Mouse (Mus musculus): ENCODE data around the gene Lurap1l. TPM values are rescaled to one million over a fixed set of nuclear protein-coding genes. Genes with fewer than 3 reads are reported as not detected.
A peak's percentile ranks its signal among the peaks of the same experiment; 100 is the strongest.

Gene Lurap1l
- polyA plus RNA-seq (2015; fragmentation: Nextera tagmentation; extraction: Ambion mirVana) = 28.2 and 28.5 TPM in 2 replicates

DNA sequence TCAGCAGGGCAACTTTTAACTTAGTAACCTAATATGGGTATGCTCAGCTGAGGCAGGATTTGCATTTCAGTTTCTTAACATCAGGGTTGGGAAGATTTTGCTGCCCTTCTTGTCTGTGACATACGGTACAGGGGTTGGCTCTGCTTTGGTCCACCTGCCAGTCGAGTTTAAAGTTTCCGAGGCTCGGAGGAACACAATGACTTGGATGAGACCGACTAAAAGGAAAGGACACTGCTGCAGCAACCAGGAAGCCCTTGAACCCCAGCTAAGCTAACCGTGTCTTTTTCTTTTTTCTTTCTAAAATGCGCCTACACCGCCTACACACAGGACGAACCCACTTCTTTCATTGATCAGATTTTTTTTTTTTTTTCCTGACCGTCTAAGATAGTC lies at the start of gene Lurap1l:
Gene Lurap1l (plus strand): TSS at position 166 of the 390 bp plus-strand sequence.
- WGBS = under 1% methylated on average over 10 of the region's 10 CpGs
- 0 out of 2 replicates have a peak, but pooled peaks cover 11% of the 10 kb centered on the region for H3K4me1 ChIP-seq

DNA sequence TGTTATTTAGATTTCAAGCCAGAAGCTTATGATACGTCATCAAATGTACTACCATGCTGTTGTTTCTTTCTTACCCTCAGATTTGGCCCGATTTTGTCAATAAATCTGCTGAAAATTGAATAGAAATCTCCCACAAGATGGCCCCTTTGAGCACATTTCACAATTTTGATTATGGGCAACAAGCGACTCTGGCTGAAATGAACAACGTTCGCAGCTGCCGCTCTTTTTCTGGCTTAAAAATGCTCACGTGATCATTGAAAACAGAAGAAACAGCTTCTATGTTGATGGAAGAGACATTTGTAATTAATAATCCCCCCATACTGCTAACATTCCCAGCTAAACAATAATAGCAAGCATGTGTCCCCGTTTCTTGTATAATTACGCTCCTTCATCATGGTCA lies 47.5 kb upstream of the Lurap1l start:
- ATAC-seq (ENCODE audit: borderline replicate concordance, extremely low read depth, low FRiP score, low TSS enrichment) = no peak
- Histone ChIP-seq H3K4me2 (no peak overlapping the region), H3K27me3 (no peaks in the 10 kb centered on the region), H3K36me3 (no peaks in the 10 kb centered on the region), H3K27ac (no peak overlapping the region), H3K4me1 (peaks cover 6% of the 10 kb centered on the region; the same call in 1 of the 2 replicates), H3K9me3 (no peaks in the 10 kb centered on the region), H3K4me3 (no peak overlapping the region), H3K9ac (no peak overlapping the region)
- 82% methylated on average over 9 of the region's 9 CpGs for WGBS

More for the DNA sequence above, at the start of gene Lurap1l:
- Histone ChIP-seq H3K27ac (peak within 1 kb of the TSS; percentile 94), H3K36me3 (no peaks in the 10 kb centered on the region), H3K27me3 (no peaks in the 10 kb centered on the region), H3K4me3 (peak within 1 kb of the TSS; percentile 81), H3K9me3 (no peaks in the 10 kb centered on the region), H3K9ac (peak within 1 kb of the TSS; percentile 79), H3K4me2 (peak within 1 kb of the TSS; percentile 89)
- no peak for ATAC-seq (ENCODE audit: borderline replicate concordance, extremely low read depth, low FRiP score, low TSS enrichment)

DNA sequence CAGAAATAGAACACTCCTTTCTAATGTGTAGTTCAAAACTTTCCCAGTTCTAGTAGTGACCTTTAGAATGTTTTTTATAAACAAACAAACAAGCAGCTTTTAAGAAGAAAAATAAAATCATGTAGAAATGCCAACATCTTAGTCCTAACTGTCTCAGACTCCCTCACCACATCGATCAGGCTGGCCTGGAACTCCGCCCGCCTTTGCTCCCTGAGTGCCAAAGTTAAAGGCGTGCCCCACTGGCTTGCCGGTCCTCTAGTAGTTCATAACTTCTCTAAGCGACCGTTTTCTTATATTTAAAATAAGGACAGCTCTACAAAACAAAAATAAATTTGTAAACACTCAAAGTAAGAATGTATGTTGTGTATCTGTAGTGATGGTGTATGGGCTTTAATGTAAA lies 46.5 kb upstream of the Lurap1l start:
- ATAC-seq (ENCODE audit: borderline replicate concordance, extremely low read depth, low FRiP score, low TSS enrichment) = no peak
- Histone ChIP-seq H3K27ac (no peak overlapping the region), H3K4me2 (no peak overlapping the region), H3K27me3 (no peaks in the 10 kb centered on the region), H3K9me3 (no peaks in the 10 kb centered on the region), H3K4me3 (no peak overlapping the region), H3K36me3 (no peaks in the 10 kb centered on the region), H3K9ac (no peak overlapping the region), H3K4me1 (peaks cover 6% of the 10 kb centered on the region; the same call in 1 of the 2 replicates)
- 40% methylated on average over 7 of the region's 7 CpGs for WGBS

DNA sequence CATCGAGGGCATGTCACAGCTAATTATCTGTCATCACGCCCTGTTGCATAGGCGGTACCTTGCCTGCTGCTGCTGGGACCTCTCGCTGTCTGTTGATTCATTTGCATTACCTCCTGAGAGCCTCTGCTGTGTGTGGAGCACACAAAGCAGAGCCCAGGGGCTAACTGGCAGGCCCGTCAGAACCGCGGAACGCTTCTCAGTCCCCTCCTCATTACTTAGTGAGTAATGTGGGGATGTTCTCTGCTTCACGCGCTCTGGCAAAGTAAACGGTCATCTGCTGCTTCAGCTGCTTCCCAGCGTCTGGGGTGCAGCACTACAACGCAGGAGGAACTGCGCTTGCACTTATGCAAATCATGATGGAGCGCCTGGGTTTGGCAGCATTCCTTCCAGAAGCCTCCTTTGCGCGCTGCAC lies 45.9 kb upstream of the Lurap1l start:
- H3K9ac ChIP-seq = 0 out of 2 replicates have a peak overlapping the region, but pooled peaks have one; percentile 16
- H3K4me1 ChIP-seq = peaks cover 6% of the 10 kb centered on the region; the same call in 1 of the 2 replicates
- no peaks in the 10 kb centered on the region for H3K9me3 ChIP-seq
- H3K36me3 ChIP-seq = no peaks in the 10 kb centered on the region
- no peak overlapping the region for H3K27ac ChIP-seq
- under 1% methylated on average over 17 of the region's 17 CpGs for whole genome bisulfite sequencing
- H3K4me2 ChIP-seq = peak overlapping the region; percentile 76
- no peak for ATAC-seq (ENCODE audit: borderline replicate concordance, extremely low read depth, low FRiP score, low TSS enrichment)
- no peaks in the 10 kb centered on the region for H3K27me3 ChIP-seq
- H3K4me3 ChIP-seq = peak overlapping the region; percentile 32

DNA sequence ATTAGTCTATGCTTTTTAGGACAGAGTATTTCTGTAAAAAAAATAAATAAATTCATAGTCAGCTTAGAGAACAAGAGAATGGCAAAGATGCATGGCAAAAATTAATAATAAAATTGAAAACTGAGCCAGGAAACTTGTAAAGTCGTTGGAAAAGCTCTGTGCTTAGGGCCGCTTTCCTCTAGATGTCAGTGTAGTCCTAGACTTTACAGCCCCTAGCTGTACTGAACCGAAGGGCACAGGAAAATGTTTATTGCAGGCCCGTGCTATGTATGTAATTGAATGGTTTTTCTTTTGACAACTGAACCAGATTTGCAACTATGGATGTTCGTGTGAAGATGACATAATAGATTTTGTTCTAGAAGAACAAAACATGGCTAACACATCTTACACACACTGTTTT lies 44.4 kb upstream of the Lurap1l start:
- ATAC-seq (ENCODE audit: borderline replicate concordance, extremely low read depth, low FRiP score, low TSS enrichment) = no peak; the same call in 1 of the 2 replicates
- no peak overlapping the region for H3K4me3 ChIP-seq
- no peak overlapping the region for H3K27ac ChIP-seq
- peaks cover 6% of the 10 kb centered on the region; the same call in 1 of the 2 replicates for H3K4me1 ChIP-seq
- H3K27me3 ChIP-seq = no peaks in the 10 kb centered on the region
- no peaks in the 10 kb centered on the region for H3K36me3 ChIP-seq
- H3K4me2 ChIP-seq = no peak overlapping the region
- WGBS = 6% methylated on average over 5 of the region's 5 CpGs
- H3K9ac ChIP-seq = no peak overlapping the region
- no peaks in the 10 kb centered on the region for H3K9me3 ChIP-seq

DNA sequence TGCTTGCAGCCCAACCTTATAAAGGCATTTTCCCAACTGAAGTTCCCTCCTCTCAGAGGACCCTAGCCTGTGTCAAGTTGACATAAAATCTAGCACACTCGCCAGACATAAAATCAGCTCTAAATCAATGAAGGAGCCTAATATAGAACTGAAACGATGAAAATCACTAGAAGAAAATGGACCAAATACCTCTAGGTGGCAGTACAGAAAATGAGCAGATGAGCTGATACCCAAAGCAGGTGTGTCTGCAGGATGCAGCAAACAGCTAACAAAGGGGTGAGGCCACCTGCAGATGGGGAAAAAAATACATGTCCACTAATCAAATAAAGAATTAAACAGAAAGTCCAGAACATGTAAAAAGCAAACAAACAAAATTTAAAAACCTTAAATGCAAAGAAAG lies 40.8 kb upstream of the Lurap1l start:
- Histone ChIP-seq H3K4me1 (peaks cover 17% of the 10 kb centered on the region), H3K4me2 (no peak overlapping the region), H3K4me3 (no peak overlapping the region), H3K9ac (no peak overlapping the region), H3K9me3 (no peaks in the 10 kb centered on the region), H3K27me3 (no peaks in the 10 kb centered on the region), H3K27ac (no peak overlapping the region), H3K36me3 (no peaks in the 10 kb centered on the region)
- 39% methylated on average over 2 of the region's 2 CpGs for WGBS
- ATAC-seq (ENCODE audit: borderline replicate concordance, extremely low read depth, low FRiP score, low TSS enrichment) = no peak

DNA sequence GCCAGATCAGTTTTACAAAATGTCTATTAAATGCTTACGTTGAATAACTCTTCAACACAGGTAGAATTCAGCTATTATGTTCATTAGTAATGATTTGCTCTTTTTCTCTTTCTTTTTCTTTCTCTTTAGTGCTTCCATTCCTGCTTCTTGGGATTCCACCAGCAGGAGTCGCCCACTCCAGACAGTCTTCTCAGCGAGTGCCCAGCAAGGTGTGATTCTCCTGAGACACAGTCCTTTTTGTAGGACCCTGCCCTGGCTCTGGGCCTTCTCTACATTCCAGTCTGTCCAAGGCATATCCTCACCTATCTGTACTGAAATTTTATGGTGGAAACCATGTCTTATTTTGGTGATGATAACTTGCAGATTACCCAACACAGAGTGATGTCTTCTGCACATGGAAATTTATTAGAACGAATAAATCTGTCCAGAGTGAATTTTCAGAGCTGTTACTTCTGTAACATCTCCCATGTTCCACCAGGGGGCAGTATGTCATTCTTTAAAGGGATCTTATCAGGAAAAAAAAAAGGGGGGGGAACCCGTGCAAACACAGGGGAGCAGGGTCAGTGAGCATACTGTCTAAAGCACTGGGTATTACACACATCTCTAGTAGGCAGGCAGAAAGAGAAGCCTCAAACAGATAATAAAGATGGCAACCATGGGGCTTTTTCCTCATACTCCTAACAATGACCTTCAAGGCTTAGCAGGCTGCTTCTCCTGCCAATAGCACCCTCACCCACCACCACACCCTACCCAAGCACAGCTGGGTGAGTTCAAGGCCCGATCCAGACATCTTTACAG lies 37.4 kb upstream of the Lurap1l start:
- Histone ChIP-seq H3K27me3 (no peaks in the 10 kb centered on the region), H3K36me3 (no peaks in the 10 kb centered on the region), H3K4me1 (peaks cover 14% of the 10 kb centered on the region), H3K9me3 (no peaks in the 10 kb centered on the region), H3K4me3 (no peak overlapping the region), H3K9ac (no peak overlapping the region), H3K4me2 (no peak overlapping the region), H3K27ac (no peak overlapping the region)
- ATAC-seq (ENCODE audit: borderline replicate concordance, extremely low read depth, low FRiP score, low TSS enrichment) = no peak
- WGBS = 33% methylated on average over 6 of the region's 6 CpGs

DNA sequence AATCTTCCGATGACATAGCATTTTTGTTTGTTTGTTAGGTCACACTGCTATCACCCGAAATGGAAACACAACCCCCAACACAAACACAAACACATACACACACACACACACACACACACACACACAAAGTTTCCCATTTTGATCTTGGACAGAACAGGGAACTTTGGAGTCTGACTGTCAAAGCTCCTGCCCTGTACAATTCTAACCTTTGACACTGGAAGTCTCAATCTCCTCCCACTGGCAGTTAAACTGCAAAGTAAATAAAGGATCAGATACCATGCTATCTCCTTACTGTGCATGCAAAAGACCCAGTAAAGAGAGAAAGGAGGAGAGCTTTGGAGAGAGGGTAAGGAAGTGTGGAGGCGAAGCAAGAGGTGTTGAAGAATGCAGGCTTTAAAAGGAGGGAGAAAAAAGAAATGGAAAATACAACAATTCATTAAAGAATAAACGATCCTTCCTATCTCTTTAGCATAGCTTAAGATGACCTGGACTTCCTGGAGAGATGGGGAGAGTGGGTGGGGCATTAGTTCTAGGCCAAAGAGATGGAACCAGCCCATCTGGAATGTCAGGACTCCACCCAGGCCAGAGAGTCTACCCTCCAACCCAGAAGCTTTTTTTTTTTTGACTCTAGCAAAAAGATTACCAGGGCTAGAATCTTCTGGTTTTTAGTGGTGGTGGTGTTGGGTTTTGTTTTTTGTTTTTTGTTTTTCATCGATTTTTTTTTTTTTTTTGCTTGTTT lies 36.2 kb upstream of the Lurap1l start:
- Histone ChIP-seq H3K4me1 (peaks cover 14% of the 10 kb centered on the region), H3K27me3 (no peaks in the 10 kb centered on the region), H3K36me3 (no peaks in the 10 kb centered on the region), H3K4me3 (no peak overlapping the region), H3K4me2 (no peak overlapping the region), H3K27ac (peak overlapping the region; percentile 20), H3K9ac (no peak overlapping the region), H3K9me3 (no peaks in the 10 kb centered on the region)
- no peak for ATAC-seq (ENCODE audit: borderline replicate concordance, extremely low read depth, low FRiP score, low TSS enrichment)
- WGBS = 32% methylated on average over 5 of the region's 5 CpGs

DNA sequence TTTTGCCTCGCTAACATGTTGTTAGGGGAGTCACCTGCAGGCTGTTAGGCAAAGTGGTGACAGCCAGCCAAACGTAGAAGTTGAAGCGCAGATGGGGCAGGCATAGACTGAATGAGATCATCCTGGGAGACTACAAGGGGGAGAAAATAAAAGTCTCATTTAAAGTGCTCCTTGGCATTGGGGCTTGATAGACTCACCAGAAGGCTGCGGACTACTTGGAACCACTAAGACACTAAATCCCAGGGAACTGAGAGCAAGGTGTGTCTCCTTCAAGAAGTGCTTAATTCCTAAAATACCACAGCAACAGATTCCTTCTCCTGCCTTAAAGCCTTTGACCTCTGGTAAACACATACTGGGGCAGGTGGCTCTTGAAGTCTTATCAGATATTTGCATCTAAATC lies 35.4 kb upstream of the Lurap1l start:
- Histone ChIP-seq H3K27ac (peak overlapping the region; percentile 20), H3K9ac (no peak overlapping the region), H3K36me3 (no peaks in the 10 kb centered on the region), H3K9me3 (no peaks in the 10 kb centered on the region), H3K27me3 (no peaks in the 10 kb centered on the region), H3K4me3 (no peak overlapping the region), H3K4me2 (no peak overlapping the region), H3K4me1 (peaks cover 14% of the 10 kb centered on the region)
- 40% methylated on average over 4 of the region's 4 CpGs for WGBS
- ATAC-seq (ENCODE audit: borderline replicate concordance, extremely low read depth, low FRiP score, low TSS enrichment) = peak; percentile 67; the same call in 1 of the 2 replicates

DNA sequence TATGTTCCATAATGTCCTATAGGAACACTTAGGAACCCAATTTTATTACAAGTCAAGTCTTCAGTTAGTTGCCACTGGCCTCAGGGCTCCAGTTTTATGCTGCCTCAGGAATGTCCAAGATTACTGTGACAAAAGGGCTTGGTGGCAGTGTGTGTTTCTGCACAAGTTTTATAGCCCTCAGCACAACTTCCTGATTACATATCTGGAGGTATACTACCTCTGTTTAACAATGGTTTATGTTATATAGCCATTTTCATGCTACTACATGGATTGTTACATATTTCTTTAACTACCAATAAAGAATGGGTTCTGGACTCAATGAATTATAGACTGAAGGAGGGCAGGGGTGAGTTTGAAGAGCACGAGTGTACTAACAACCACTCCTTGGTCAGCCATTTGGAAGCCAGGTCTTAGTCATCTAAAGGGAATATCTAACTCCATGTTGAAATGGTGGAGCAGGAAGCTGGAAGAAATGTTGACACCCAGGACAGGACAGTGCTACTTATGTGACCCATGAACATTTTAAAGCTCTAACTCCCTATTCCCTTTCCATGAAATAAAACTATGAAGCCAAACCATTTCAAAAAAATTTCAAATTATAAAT lies 28.3 kb upstream of the Lurap1l start:
- WGBS = 83% methylated on average over 1 of the region's 1 CpGs
- no peak for ATAC-seq (ENCODE audit: borderline replicate concordance, extremely low read depth, low FRiP score, low TSS enrichment)
- no peaks in the 10 kb centered on the region for H3K4me1 ChIP-seq
- H3K9me3 ChIP-seq = no peaks in the 10 kb centered on the region
- H3K9ac ChIP-seq = no peak overlapping the region
- no peaks in the 10 kb centered on the region for H3K36me3 ChIP-seq
- H3K4me2 ChIP-seq = no peak overlapping the region
- no peak overlapping the region for H3K4me3 ChIP-seq
- H3K27ac ChIP-seq = no peak overlapping the region
- no peaks in the 10 kb centered on the region for H3K27me3 ChIP-seq

DNA sequence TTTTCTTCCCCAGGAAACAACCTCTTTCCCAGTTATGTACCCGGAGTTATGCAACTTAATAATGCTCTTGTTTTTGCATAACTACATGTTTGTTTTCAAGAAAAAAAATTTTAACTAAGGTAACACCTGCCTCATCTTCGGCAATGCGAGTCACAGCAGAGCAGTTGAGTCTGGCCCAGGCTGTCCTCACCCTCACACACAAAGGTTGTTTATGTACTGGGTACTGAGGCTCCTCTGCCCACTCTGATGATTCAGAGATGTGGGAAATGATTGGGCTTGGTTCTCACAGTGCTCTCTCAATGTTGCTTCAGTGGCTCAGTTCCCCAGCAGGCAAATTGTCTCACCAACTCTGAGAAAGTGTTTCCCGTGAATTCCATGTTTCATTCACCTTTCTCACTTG lies 23.8 kb upstream of the Lurap1l start:
- H3K9me3 ChIP-seq = no peaks in the 10 kb centered on the region
- no peak overlapping the region for H3K4me3 ChIP-seq
- no peaks in the 10 kb centered on the region for H3K27me3 ChIP-seq
- H3K36me3 ChIP-seq = no peaks in the 10 kb centered on the region
- no peak for ATAC-seq (ENCODE audit: borderline replicate concordance, extremely low read depth, low FRiP score, low TSS enrichment)
- WGBS = 64% methylated on average over 4 of the region's 4 CpGs
- no peaks in the 10 kb centered on the region for H3K4me1 ChIP-seq
- H3K27ac ChIP-seq = no peak overlapping the region
- no peak overlapping the region for H3K9ac ChIP-seq
- H3K4me2 ChIP-seq = no peak overlapping the region

DNA sequence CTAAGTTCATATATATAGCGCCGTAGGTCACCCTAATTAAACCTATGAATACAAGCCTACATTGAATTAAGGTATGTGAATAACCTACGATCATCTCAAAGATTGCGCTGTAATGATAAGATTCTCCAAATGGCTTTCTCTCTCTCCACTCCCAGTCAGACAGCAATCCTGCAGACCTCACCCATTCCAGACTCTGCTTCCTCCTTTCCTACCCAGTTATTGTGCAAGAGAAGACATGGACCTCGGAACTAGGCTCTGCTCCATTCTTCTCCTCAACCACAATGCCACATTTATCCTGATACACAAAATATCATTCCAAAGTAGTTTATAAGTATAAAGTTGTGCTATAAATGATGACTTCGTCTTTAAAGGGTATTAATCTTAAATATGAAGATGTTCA lies 19.4 kb upstream of the Lurap1l start:
- no peak for ATAC-seq (ENCODE audit: borderline replicate concordance, extremely low read depth, low FRiP score, low TSS enrichment)
- H3K9ac ChIP-seq = no peak overlapping the region
- no peak overlapping the region for H3K27ac ChIP-seq
- H3K4me3 ChIP-seq = no peak overlapping the region
- H3K9me3 ChIP-seq = no peaks in the 10 kb centered on the region
- H3K36me3 ChIP-seq = no peaks in the 10 kb centered on the region
- WGBS = 93% methylated on average over 6 of the region's 6 CpGs
- no peaks in the 10 kb centered on the region for H3K27me3 ChIP-seq
- no peak overlapping the region for H3K4me2 ChIP-seq
- H3K4me1 ChIP-seq = peaks cover 8% of the 10 kb centered on the region

All from lung, embryonic 15.5 days (tissue).